Mouse (Mus musculus) stomach, postnatal 0 days (tissue): Measurements from ENCODE around the gene Ufd1. TPM values are rescaled to one million over a fixed set of nuclear protein-coding genes. Genes with fewer than 3 reads are reported as not detected.
A peak's percentile ranks its signal among the peaks of the same experiment; 100 is the strongest.

ENCODE experiments used
- ATAC-seq: fragments of 200-750 bp; cut with Nextera tagmentation; 2 replicates; pipeline ENCODE4 v1.8.0; 2017; ENCODE audit not compliant: low FRiP score, low TSS enrichment
- DNase-seq: peaks from one replicate; pipeline ENCODE4 v3.0.0-alpha.2; 2016; ENCODE audit warnings: low spot score
- H3K27ac ChIP-seq: fragments of 300-500 bp; sonication (generic); replicated peaks from 2 replicates; pipeline ENCODE4 v1.5.1; 2014; ENCODE audit warnings: mild to moderate bottlenecking, control low read depth
- H3K27me3 ChIP-seq: fragments of 300-500 bp; sonication (generic); 2 replicates; pipeline ENCODE4 v1.6.1; 2014; ENCODE audit warnings: low read length; ENCODE audit not compliant: control insufficient read depth, insufficient read depth
- H3K36me3 ChIP-seq: fragments of 300-500 bp; sonication (generic); 2 replicates; pipeline ENCODE4 v1.6.1; 2014; ENCODE audit warnings: low read length, mixed read lengths; ENCODE audit not compliant: control insufficient read depth, insufficient read depth
- H3K4me1 ChIP-seq: fragments of 300-500 bp; sonication (generic); replicated peaks from 2 replicates; pipeline ENCODE4 v1.6.1; 2014; ENCODE audit warnings: antibody characterized with exemption; ENCODE audit not compliant: control insufficient read depth, insufficient read depth
- H3K4me2 ChIP-seq: fragments of 300-500 bp; sonication (generic); replicated peaks from 2 replicates; pipeline ENCODE4 v1.6.1; 2014; ENCODE audit warnings: low read depth, mild to moderate bottlenecking, control low read depth, moderate library complexity
- H3K4me3 ChIP-seq: fragments of 300-500 bp; sonication (generic); 2 replicates; pipeline ENCODE4 v1.5.1; 2014; ENCODE audit warnings: low read depth, low read length, control low read depth
- H3K9ac ChIP-seq: fragments of 300-500 bp; sonication (generic); 2 replicates; pipeline ENCODE4 v1.6.1; 2014; ENCODE audit warnings: mild to moderate bottlenecking, low read length, control low read depth, mixed read lengths
- H3K9me3 ChIP-seq: fragments of 300-500 bp; sonication (generic); 2 replicates; pipeline ENCODE4 v1.6.1; 2016; ENCODE audit warnings: low read length; ENCODE audit not compliant: control insufficient read depth
- CTCF ChIP-seq: IDR thresholded peaks from 2 replicates; pipeline ENCODE4 v1.5.1; 2016; ENCODE audit warnings: antibody characterized with exemption, low read depth, mild to moderate bottlenecking, moderate library complexity
- EP300 ChIP-seq: optimal IDR thresholded peaks from 2 replicates; pipeline ENCODE3; 2016; ENCODE audit warnings: antibody characterized with exemption
- WGBS: fragments of 180-500 bp; shearing (Covaris S2); extraction: QIAGEN DNeasy Blood & Tissue Kit; methylation state at CpG from one replicate; pipeline ENCODE4 v1.1.7; 2014; 5-methylcytosine and 5-hydroxymethylcytosine counted together
- polyA plus RNA-seq: library from polyadenylated mRNA; unstranded; fragments of >200 nt; fragmentation: Nextera tagmentation; extraction: Ambion mirVana; gene quantifications from 2 replicates; pipeline ENCODE4 v1.2.1, GENCODE M21; 2015

Gene Ufd1
- polyA plus RNA-seq, 1 experiment from 2014 or later = 67.2 TPM

GRCm38 (mm10) chr16:18822356-18822755 lies 10.8 kb downstream of the Ufd1 start:
- H3K36me3 ChIP-seq = peaks cover 57% of the 10 kb centered on the region
- no peaks in the 10 kb centered on the region for H3K27me3 ChIP-seq
- H3K27ac ChIP-seq = no peak overlapping the region
- H3K4me3 ChIP-seq = no peak overlapping the region
- no peak overlapping the region for H3K4me2 ChIP-seq
- 78% methylated on average over 1 of the region's 1 CpGs for WGBS
- H3K9ac ChIP-seq = no peak overlapping the region
- no peak for TF ChIP-seq CTCF
- no peak for TF ChIP-seq EP300
- no peak for DNase-seq
- no peak for ATAC-seq
- H3K9me3 ChIP-seq = no peaks in the 10 kb centered on the region
- H3K4me1 ChIP-seq = no peaks in the 10 kb centered on the region

GRCm38 (mm10) chr16:18822925-18823324 lies 11.3 kb downstream of the Ufd1 start:
- Histone ChIP-seq H3K4me3 (no peak overlapping the region), H3K9ac (no peak overlapping the region), H3K9me3 (no peaks in the 10 kb centered on the region), H3K27me3 (no peaks in the 10 kb centered on the region), H3K4me1 (no peaks in the 10 kb centered on the region), H3K27ac (no peak overlapping the region), H3K4me2 (no peak overlapping the region), H3K36me3 (peaks cover 60% of the 10 kb centered on the region)
- DNase-seq = no peak
- ATAC-seq = no peak
- 76% methylated on average over 4 of the region's 4 CpGs for WGBS
- no peak for TF ChIP-seq CTCF
- TF ChIP-seq EP300 = no peak

- H3K4me2 ChIP-seq = no peak overlapping the region
- H3K27ac ChIP-seq = no peak overlapping the region
- no peak overlapping the region for H3K4me3 ChIP-seq
- H3K36me3 ChIP-seq = peaks cover 35% of the 10 kb centered on the region
- no peaks in the 10 kb centered on the region for H3K9me3 ChIP-seq
- no peak overlapping the region for H3K9ac ChIP-seq
- no peaks in the 10 kb centered on the region for H3K4me1 ChIP-seq
- ATAC-seq (no peak), DNase-seq (no peak)
- 85% methylated on average over 3 of the region's 3 CpGs for WGBS
- TF ChIP-seq EP300 (no peak), CTCF (no peak)
- no peaks in the 10 kb centered on the region for H3K27me3 ChIP-seq
Measured at GRCm38 (mm10) chr16:18828630-18829029, 17.1 kb downstream of the Ufd1 start.

GRCm38 (mm10) chr16:18829102-18829501 lies 17.5 kb downstream of the Ufd1 start:
- H3K4me1 ChIP-seq = no peaks in the 10 kb centered on the region
- peaks cover 36% of the 10 kb centered on the region for H3K36me3 ChIP-seq
- H3K9me3 ChIP-seq = no peaks in the 10 kb centered on the region
- no peak for TF ChIP-seq CTCF
- TF ChIP-seq EP300 = no peak
- no peak overlapping the region for H3K27ac ChIP-seq
- no peaks in the 10 kb centered on the region for H3K27me3 ChIP-seq
- DNase-seq = no peak
- no peak overlapping the region for H3K9ac ChIP-seq
- no peak overlapping the region for H3K4me3 ChIP-seq
- no peak for ATAC-seq
- no peak overlapping the region for H3K4me2 ChIP-seq
- WGBS = 89% methylated on average over 6 of the region's 6 CpGs

- no peak for DNase-seq
- H3K4me2 ChIP-seq = no peak overlapping the region
- no peak overlapping the region for H3K4me3 ChIP-seq
- no peaks in the 10 kb centered on the region for H3K27me3 ChIP-seq
- H3K4me1 ChIP-seq = no peaks in the 10 kb centered on the region
- H3K36me3 ChIP-seq = peaks cover 18% of the 10 kb centered on the region
- no peaks in the 10 kb centered on the region for H3K9me3 ChIP-seq
- WGBS = 72% methylated on average over 2 of the region's 2 CpGs
- no peak overlapping the region for H3K27ac ChIP-seq
- no peak for ATAC-seq
- TF ChIP-seq CTCF = peak; percentile 30
- TF ChIP-seq EP300 = no peak
- H3K9ac ChIP-seq = no peak overlapping the region
Measured at GRCm38 (mm10) chr16:18833486-18833885, 21.9 kb downstream of the Ufd1 start.

- no peak for DNase-seq
- H3K27ac ChIP-seq = peak overlapping the region; percentile 92
- H3K36me3 ChIP-seq = peaks cover 9% of the 10 kb centered on the region
- TF ChIP-seq CTCF (no peak), EP300 (no peak)
- H3K27me3 ChIP-seq = no peaks in the 10 kb centered on the region
- peak; percentile 82 for ATAC-seq
- H3K9ac ChIP-seq = no peak overlapping the region
- H3K4me2 ChIP-seq = peak overlapping the region; percentile 81
- no peaks in the 10 kb centered on the region for H3K4me1 ChIP-seq
- no peaks in the 10 kb centered on the region for H3K9me3 ChIP-seq
- peak overlapping the region; percentile 88 for H3K4me3 ChIP-seq
- WGBS = 17% methylated on average over 3 of the region's 3 CpGs
Measured at GRCm38 (mm10) chr16:18836073-18836467, 24.5 kb downstream of the Ufd1 start.
